Mouse (Mus musculus) lung, postnatal 36 days (tissue): Measurements from ENCODE around the gene Fam163b.

Source experiments
- DNase-seq: peaks from one replicate; pipeline ENCODE4 v3.0.0; 2022; ENCODE audit warnings: mixed read lengths

The Fam163b gene

GRCm38 (mm10) chr2:27141950-27142693 lies at the start of gene Fam163b:
Fam163b (minus strand) TSS chr2:27142491.
- no peak for DNase-seq

GRCm38 (mm10) chr2:27189994-27190393 lies 47.7 kb upstream of the Fam163b start:
- DNase-seq = no peak

GRCm38 (mm10) chr2:27187531-27187930 lies 45.2 kb upstream of the Fam163b start:
- no peak for DNase-seq

- DNase-seq = no peak
These were observed 41.4 kb upstream of the Fam163b start for GRCm38 (mm10) chr2:27183734-27184133.

GRCm38 (mm10) chr2:27181907-27182306 lies 39.6 kb upstream of the Fam163b start:
- DNase-seq = peak; percentile 33

DNA sequence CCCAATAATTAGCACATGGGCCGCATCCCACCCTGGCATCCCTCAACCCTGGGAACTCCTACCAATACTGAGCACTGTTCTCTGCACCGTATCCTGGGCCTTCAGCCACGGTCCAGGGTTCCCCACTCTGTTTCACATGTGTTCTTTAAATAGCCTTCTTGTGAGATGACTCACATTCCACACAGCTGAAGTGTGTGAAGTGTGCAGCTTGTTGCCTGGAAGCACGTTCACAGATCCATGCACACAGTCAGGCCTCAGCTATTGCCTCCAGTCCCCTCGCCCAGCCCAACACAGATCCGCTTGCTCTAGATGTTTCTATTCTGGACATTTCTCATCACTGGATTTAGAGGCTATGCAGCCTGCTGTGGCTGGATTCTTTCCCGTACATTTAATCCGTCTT lies 36.8 kb upstream of the Fam163b start:
- DNase-seq = no peak

- DNase-seq = peak; percentile 34
These were observed 33.5 kb upstream of the Fam163b start for GRCm38 (mm10) chr2:27175696-27176267.

DNA sequence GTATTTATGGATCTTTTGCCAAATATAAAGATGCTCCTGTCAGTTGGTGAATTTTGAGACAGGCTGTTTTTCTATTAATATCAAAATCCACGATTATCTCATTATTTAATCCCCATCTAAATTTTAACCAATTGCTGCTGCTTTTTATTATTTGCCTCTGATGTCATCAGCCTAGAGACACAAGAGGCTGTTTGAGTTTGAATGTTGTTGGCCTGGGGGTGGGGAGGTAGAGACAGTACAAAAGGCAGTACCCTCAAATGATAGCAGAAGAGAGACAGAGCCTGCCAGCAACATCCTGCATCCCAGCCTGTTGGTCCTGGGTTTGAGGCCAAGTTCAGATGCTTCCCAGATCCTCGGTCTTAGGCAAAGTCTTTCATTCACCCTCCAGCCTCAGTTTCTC lies 32.0 kb upstream of the Fam163b start:
- DNase-seq = no peak

DNA sequence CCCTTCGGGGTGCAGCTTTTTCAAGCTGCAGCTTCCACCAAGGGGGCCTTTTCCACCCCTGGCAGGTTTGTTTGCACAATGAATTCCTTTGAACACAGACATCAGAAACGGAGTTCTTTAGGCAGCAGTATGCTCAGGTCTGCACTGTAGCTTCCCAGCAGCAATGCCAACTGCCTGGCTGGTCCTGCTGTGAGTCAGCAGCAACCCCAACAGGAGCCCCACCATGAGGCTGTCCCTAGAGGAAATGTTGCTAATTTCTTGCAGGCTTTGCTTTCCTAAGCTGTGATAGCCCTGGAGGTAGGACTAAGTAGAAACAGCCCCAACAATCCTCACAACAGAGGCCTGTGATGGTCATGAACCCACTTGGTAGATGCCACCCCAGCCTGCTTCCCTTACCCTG lies 24.7 kb upstream of the Fam163b start:
- DNase-seq = no peak

DNA sequence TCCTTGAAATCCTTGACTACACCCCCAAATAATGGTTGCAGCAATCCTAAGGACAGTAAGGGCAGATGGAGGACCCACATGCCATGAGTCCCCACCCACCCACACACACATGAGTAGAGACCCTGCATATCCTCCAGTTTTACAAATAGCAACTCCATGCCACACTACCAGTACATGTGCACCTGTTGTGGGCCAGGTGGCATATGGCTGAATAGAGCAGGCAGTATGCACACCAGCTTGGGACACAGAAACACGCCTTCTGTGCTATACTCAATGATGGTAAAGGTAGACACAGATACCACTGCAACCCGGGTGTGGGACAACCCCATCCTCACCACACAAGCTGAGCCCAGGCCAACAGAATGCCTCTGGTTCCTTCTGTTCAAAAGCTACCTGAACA lies 23.8 kb upstream of the Fam163b start:
- no peak for DNase-seq

DNA sequence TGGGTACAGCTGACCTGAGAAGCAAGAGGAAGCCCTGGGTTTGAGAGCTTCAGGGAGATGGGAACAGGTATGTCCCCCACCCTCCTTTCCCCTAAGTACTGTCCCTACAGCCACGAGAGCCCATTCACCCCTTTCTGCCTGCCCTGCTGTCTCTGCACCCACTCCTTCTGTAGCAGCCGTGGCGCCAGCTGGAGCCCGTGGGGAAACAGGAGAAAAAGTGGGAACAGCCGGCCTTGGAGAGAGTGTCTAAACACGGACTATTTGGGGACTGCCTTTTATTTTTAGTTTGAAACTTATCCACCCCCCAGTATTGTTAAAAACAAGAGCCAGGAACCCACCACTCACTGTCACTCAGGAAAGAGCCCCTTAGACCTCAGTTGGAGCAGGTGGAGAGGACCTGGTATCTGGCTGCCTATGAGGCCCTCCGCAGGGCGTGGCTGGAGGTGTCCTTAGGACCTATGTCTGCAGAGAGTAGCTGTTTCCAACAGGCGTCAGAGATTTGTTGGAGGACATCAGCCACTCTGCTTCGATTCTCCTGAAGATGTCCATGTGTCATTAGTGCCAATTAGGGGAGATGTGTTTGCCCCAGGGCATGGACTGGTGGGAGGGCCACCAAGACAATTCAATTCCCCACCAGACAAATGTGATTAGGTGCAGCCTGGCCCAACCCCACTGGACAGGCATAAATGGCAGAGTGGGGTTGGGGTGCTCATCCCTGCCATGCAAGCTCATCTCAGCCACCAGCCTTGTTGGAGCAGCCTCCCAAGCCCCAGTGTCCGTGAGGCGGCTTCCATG lies 22.7 kb upstream of the Fam163b start, which contains the start of gene Dbh:
Gene Dbh, plus strand, starts transcription at position 438 of the 795 bp plus-strand sequence.
- DNase-seq = no peak

DNA sequence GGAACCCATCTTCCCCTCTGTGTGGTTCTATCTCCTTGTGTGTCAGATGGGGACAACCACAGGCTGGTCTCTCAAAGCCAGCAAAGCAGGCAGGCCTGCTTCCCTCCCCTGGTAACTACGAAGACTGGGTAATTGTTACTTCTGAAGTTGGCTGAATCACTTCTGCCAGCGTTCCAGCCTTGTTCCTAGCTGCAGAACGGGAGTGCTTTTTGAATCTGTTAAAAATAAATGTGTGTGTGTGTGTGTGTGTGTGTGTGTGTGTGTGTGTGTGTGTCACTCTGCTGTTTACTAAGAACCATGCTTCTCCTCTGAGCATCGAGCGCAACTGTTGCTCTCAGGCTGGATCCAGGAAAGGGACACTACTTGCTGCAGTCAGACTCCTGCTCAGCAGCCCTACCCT lies 21.6 kb upstream of the Fam163b start:
- no peak for DNase-seq

GRCm38 (mm10) chr2:27162656-27163055 lies 20.4 kb upstream of the Fam163b start:
- DNase-seq = no peak

- no peak for DNase-seq
These were observed 19.2 kb upstream of the Fam163b start for GRCm38 (mm10) chr2:27161526-27161925.

DNA sequence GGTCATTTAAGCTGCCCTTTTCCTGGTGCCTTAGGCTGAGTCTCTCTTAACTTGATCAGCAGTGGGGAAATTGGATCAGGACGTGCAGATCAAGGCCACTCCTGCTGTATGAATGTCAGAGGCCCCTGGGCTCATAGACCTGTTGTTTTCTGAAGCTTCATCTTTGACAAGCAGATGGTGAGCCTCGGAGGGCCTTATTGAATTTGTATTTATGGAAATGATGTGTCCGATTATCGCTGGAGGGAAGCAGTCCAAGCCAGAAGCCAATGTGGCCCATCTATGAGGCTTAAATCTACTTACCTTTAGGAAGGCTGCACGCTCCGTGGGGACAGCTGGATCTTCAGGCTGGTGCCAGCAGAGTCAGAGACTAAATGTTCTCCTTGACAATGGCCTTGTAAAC lies 14.3 kb upstream of the Fam163b start:
- DNase-seq = no peak

DNA sequence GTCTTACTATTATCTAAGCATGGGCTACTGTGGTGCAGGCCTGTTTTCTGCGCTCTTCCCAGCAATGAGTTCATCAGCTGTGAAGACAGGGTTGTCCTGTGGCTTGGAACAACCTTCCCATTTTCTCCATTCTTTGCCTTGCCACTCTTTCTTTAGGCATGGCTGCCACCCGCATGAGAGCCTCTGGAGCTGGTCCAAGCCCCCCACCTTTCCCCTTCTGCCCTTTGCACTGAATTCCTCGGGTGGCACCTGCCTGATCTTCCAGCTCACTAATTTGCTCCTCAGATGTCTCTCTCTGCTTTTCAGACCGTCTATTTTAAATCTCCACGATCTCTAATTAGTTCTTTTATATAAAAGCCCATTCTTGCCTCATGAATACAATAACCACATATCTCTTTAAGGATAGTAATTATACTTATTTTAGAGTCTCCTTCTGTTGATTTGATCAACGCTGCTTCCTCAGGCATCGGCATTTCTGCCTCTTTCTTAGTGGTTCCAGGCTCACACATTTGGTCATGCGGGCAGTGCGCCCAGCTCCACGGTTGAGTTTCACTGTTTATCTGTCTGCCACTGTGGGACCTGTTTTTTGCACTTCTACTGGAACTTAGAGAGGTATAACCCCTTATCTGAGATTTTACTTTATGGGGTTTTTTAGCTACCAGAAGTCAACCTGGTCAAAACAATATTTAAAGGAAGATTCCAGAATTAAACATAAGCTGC lies 12.3 kb upstream of the Fam163b start:
- no peak for DNase-seq

DNA sequence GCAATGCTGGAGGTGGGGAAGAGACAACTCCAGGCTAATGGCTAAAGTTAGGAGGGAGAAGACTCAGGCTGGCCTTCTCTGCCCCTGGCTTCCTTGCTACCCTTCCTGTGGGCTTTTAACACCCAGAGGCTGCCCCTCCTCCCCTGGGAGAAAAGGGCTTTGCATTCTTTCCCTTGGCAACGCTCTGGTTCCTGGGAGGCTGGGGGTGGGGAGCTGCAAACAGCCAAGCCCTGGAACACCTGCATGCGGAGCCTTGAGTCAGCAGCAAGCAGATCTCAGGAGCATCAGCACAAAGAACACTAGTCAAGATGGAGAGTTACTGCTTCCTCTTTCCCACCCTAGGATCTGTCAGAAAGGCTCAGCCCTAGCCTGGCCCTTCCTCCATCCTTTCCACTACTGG lies 7.2 kb upstream of the Fam163b start:
- DNase-seq = no peak

- no peak for DNase-seq
These were observed 4.5 kb upstream of the Fam163b start for GRCm38 (mm10) chr2:27146840-27147239.

GRCm38 (mm10) chr2:27144957-27145356 lies 2.7 kb upstream of the Fam163b start:
- DNase-seq = no peak

GRCm38 (mm10) chr2:27138356-27138755 lies 3.9 kb downstream of the Fam163b start:
- no peak for DNase-seq

DNA sequence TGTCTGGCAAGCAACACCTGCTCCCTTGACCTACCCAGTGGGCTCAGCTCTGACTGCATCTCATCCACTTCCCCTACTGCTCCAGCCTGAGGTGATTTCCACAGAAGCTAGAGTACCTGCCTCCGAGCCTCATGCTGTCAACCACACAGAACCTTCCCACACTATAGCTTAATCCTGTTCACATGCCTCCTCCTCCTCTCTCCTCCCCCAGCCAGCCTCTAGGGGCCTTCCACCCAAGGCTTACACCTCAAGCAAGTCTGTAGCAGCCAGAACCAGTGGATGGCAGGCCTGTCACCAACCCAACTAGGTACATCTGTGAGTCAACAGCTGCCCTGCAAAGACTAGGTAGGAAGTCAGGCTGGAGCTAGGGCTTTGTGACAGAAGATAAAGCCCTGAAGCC lies 5.5 kb downstream of the Fam163b start:
- no peak for DNase-seq

GRCm38 (mm10) chr2:27136336-27136735 lies 6.0 kb downstream of the Fam163b start:
- no peak for DNase-seq

DNA sequence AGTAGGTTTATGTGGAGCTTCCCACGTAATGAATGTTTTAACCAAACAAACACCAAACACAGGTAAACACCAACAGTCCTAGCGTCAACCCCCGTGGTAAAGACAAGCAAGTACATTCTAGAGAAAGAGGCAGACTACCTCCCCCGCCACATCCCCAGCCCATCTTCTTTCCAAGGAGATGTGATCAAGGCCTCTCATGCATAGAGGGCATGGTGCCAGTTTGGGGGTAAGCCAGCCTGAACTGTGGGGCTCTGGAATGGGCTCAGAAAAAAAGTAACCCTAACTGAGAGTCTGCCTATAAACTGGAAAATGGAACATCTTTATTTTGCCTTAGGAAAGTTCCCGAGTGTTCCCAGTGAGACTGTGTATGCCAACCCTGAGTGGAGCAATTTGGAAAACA lies 6.4 kb downstream of the Fam163b start:
- no peak for DNase-seq
